Mouse (Mus musculus) mouse embryonic stem cell (cell line): ENCODE measurements around the gene Chdh.

Experiments used
- in situ Hi-C, 2 experiments: fragments of 300-500 bp; cut with MboI; formaldehyde crosslinking; loops; 1 replicate in 1 of 2; 3 replicates in 1 of 2; pipeline ENCODE4 v1.14.3; 2019 to 2020; ENCODE audit warnings: low sequenced_read_pairs in 2 of 2, low pct_unique_long_range_greater_than_20kb in 1 of 2, mixed read lengths in 1 of 2; ENCODE audit not compliant: unreplicated experiment in 1 of 2

Gene Chdh

GRCm38 (mm10) chr14:30045704-30046220 lies 36.9 kb downstream of the Chdh start:
- in situ Hi-C loops: no loop called here

DNA sequence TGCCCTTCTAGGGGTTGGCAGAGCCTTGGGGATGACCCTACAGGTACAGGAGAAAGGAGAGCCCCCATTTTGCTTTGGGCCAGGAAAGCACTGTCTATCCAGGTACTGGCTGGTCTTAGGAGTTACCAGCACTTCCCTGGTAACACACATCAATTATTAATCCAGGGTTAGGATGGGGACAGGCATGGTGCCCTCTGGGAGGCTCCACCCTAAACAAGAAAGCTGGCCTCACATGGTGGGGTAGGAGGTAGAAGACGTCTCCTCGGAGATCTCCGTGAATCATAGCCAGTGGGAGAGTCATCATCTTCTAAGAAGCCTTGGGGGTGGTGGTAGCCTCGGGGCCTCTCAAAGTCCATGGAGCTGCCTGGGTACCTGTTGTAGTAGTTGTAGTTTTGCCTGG lies 38.2 kb downstream of the Chdh start:
- in situ Hi-C loops: no loop called here

DNA sequence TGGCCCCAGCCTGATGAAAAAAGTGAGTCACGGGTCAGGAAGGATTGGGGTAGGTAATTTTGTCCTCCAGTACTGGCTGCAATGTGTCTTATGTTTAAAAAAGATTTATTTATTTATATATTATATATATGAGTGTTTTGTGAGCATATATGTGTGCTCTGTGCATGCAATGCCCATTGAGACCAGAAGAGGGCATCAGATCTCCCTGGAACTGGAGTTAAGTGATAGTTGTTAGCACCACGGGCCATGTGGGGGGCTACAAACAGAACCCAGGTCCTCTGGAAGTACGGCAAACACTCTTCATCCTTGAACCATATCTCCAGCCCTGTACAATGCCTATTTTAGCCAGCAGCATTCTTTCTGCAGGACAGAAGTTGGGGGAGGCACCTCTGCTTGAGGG lies 39.2 kb downstream of the Chdh start:
- in situ Hi-C loops: no loop called here

DNA sequence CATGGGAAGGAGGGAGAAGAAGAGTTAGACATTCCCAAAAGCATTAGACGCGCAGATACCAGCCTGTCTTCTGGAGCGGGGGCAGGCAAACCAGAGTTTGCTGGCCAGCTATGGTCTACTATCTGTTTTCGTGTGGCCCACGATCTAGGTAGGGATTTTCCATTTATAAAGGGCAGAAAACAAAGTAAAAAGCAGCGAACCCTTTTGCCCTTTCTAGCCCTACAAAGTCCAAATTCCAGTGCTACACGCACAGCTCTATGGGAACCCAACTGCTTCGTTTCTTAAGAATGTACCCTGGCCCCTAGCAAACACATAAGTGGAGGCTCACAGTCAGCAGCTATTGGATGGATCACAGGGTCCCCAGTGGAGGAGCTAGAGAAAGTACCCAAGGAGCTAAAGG lies 41.5 kb downstream of the Chdh start:
- in situ Hi-C loops: no loop called here

- in situ Hi-C loops: no loop called here
Observed at GRCm38 (mm10) chr14:30054922-30055321, 46.1 kb downstream of the Chdh start.

DNA sequence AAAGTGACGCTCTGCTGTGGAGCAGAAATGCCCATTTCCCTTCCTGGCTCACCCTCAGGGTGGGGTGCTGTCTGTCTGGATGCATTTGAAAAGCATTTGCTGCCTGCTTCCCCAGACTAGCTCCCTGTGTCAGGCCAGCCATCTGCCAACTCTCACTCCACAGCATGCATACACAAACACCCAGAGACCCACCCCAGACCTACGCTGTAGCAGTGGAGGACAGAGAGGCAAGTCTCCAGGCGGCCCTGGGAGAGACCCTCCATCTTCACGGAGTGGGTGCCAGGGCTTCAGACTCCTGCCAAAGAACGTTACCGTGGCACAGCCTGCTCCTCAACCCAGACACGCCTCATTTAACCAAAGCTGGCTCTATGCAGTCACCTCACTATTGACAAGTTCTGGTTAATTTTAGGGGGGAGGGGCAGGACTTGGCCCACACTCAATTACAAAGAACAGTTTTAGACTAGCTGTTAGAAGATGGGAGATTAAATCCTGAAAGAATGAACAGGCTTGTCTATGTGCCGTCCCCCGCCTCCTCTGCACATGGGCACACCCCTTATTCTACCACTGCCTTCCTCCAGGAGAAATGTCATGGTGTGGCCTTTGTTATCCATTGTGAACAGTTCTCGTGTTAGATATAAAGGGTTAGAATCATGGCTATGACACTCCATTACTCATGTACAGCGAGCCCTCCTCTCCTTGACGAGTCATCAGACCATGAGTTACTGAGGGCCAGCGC lies 47.4 kb downstream of the Chdh start:
- in situ Hi-C loops: no loop called here

DNA sequence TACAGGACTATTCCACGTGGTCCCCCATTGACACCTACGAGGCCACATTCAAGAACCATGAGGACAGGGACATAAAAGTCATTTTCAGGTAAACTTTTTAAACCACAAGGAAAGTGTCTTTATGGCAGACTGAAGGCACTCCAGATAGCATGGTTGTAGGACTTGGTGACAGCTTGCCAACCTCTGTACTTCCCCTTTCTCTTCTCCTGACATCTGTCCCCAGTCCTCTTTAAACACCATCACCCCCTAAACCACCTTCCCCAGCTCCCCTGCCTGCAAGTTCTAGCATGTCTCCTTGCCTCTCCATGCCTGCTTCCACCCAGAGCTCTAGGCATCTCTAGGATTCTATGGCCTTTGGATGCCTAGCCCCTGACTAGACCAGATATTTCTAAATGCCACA lies 56.0 kb downstream of the Chdh start:
- in situ Hi-C loops: no loop called here

- in situ Hi-C loops: no loop called here
Observed at GRCm38 (mm10) chr14:30066752-30067151, 57.9 kb downstream of the Chdh start.

- in situ Hi-C loops: no loop called here
Observed at GRCm38 (mm10) chr14:30068566-30068965, 59.7 kb downstream of the Chdh start.

DNA sequence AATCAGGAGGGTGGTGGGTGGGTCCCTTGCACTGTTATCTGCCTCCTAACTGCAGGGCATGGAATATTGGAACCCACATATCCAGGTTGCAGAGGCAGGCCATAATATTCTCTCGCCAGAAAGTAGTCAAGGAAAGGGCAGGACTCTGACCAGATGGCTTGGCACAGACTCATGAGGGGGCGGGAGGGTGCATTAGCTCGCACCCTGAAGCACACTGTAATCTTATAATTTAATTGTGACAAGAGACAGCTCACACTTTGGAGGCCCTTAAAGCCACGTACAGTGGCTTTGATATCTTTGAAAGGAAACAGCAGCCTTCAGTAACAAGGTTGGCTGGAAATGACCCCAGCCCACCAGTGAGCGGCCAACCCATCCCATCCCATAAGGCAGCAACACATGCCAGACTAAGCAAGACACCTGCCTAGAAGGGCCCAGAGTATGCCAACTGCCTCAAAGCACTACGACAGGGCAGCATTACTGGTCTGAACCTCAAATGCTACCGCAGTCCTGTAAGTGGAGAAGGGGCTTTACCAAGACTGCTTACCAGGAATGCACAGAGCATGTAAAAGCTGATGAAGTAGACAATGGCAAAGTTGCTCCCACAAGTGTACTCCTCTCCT lies 66.6 kb downstream of the Chdh start:
- in situ Hi-C loops: no loop called here

- in situ Hi-C loops: no loop called here
Observed at GRCm38 (mm10) chr14:30078115-30078808, 69.4 kb downstream of the Chdh start.

GRCm38 (mm10) chr14:30079729-30080128 lies 70.9 kb downstream of the Chdh start:
- in situ Hi-C loops: no loop called here
